Mouse (Mus musculus): ENCODE results near the gene Tgfbr3. TPM values are rescaled to one million over a fixed set of nuclear protein-coding genes. Genes with fewer than 3 reads are reported as not detected.
"Not testable (repeated sequence)": the region's sequence is repeated elsewhere in the genome, so short reads cannot be mapped to it uniquely, and the experiment has no call there.

The Tgfbr3 gene
- polyA plus RNA-seq, 1 experiment from 2014 or later = 4.7 TPM

DNA sequence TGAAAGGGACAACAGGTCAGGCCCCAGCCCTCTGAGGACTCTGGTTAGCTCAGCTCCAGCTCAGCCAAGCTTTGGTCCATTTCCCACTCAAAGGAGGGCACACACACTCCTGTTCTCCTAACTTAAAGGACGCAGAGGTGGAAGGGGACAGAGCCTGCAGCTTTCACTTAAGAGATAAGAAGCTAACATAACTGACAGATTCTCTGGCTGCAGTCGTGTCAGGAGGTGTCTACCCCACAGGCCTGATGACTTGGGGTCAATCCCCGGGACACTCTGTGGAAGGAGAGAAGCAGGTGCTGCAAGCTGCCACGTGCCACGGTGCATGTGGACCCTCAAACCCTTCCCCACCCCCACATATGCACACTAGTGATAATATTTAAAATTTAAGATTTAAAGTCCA lies 65.3 kb downstream of the Tgfbr3 start:
- ATAC-seq (ENCODE audit: low FRiP score, low TSS enrichment) (no peak), DNase-seq (no peak)
- Histone ChIP-seq H3K4me3 (replicated peaks; ENCODE audit: low read depth, low read length) (no peak overlapping the region), H3K9ac (replicated peaks; ENCODE audit: low read length) (no peak overlapping the region), H3K27ac (replicated peaks; ENCODE audit: low read depth, low read length) (no peak overlapping the region), H3K9me3 (ENCODE audit: control insufficient read depth, low read length) (no peaks in the 10 kb centered on the region), H3K4me1 (ENCODE audit: control insufficient read depth, insufficient read depth, low read length) (peaks cover 16% of the 10 kb centered on the region), H3K36me3 (ENCODE audit: control insufficient read depth, insufficient read depth, low read length) (no peaks in the 10 kb centered on the region), H3K27me3 (ENCODE audit: control insufficient read depth, insufficient read depth, low read length) (no peaks in the 10 kb centered on the region), H3K4me2 (ENCODE audit: low read length) (no peak overlapping the region)
- 73% methylated on average over 5 of the region's 5 CpGs for WGBS

DNA sequence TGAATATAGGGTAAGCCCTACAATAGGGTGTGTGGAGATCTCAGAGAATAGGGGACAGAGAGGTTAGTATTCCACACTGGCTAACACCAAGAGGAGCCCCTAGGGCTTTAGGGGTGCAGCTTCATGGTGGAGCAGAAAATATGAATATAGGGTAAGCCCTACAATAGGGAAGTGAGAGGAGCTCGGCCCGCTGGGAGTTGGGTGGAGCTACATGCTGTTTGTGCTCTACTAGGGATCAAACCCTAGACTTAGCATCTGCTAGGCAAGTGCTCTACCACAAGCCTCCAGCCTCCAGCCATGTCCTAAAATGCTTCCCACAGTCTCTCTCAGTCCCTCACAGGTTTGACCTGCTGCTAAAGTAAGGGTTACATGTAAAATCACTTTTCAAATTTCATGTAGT lies 65.9 kb downstream of the Tgfbr3 start:
- H3K9ac ChIP-seq (replicated peaks; ENCODE audit: low read length); H3K36me3 ChIP-seq (ENCODE audit: control insufficient read depth, insufficient read depth, low read length); H3K27me3 ChIP-seq (ENCODE audit: control insufficient read depth, insufficient read depth, low read length); H3K4me3 ChIP-seq (replicated peaks; ENCODE audit: low read depth, low read length); DNase-seq; H3K9me3 ChIP-seq (ENCODE audit: control insufficient read depth, low read length); ATAC-seq (ENCODE audit: low FRiP score, low TSS enrichment); H3K4me2 ChIP-seq (ENCODE audit: low read length); H3K27ac ChIP-seq (replicated peaks; ENCODE audit: low read depth, low read length): not testable (repeated sequence)
- H3K4me1 ChIP-seq (ENCODE audit: control insufficient read depth, insufficient read depth, low read length) = peaks cover 16% of the 10 kb centered on the region
- WGBS = 87% methylated on average over 2 of the region's 2 CpGs

DNA sequence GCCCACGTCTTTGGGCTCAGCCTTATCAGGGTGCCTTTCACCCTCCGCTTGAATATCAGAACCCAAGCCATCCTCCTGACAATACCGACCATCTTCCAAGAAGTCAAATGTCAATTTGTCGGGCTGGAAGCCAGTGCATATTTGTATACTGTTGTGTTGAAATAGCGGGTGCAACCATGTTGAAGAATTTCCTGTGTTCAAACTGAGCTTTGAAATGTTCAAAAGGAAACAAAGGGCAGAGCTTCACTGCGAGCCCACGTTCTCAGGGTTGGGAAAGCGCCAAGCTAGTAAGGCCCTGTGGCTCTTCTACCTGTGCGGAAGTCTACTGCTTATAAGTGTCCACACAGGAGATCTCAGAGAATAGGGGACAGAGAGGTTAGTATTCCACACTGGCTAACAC lies 66.4 kb downstream of the Tgfbr3 start:
- H3K4me2 ChIP-seq (ENCODE audit: low read length) = no peak overlapping the region
- no peak for ATAC-seq (ENCODE audit: low FRiP score, low TSS enrichment)
- H3K27me3 ChIP-seq (ENCODE audit: control insufficient read depth, insufficient read depth, low read length) = no peaks in the 10 kb centered on the region
- H3K9me3 ChIP-seq (ENCODE audit: control insufficient read depth, low read length) = no peaks in the 10 kb centered on the region
- H3K4me3 ChIP-seq (replicated peaks; ENCODE audit: low read depth, low read length) = no peak overlapping the region
- no peak overlapping the region for H3K27ac ChIP-seq (replicated peaks; ENCODE audit: low read depth, low read length)
- peaks cover 16% of the 10 kb centered on the region for H3K4me1 ChIP-seq (ENCODE audit: control insufficient read depth, insufficient read depth, low read length)
- H3K9ac ChIP-seq (replicated peaks; ENCODE audit: low read length) = no peak overlapping the region
- WGBS = 86% methylated on average over 9 of the region's 9 CpGs
- no peak for DNase-seq
- H3K36me3 ChIP-seq (ENCODE audit: control insufficient read depth, insufficient read depth, low read length) = no peaks in the 10 kb centered on the region

DNA sequence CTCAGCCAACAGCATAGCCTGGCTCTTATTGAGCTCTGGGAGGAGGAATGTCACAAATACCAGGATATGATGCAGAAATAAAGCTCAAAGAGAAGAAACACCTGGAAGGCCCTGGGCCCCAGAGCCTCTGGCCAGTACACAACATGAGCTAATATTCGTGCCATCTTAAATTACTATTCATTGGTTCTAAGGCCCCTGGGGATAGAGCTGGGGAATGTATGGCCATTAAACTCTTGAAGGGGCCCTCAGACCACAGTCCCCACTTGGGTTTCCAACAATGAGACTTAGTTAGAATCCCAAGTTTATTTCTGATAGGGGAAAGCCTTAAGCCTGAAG lies 66.8 kb downstream of the Tgfbr3 start:
- Histone ChIP-seq H3K27ac (replicated peaks; ENCODE audit: low read depth, low read length) (no peak overlapping the region; the same call in 1 of the 2 replicates), H3K4me2 (ENCODE audit: low read length) (no peak overlapping the region)
- ATAC-seq (ENCODE audit: low FRiP score, low TSS enrichment) = no peak

DNA sequence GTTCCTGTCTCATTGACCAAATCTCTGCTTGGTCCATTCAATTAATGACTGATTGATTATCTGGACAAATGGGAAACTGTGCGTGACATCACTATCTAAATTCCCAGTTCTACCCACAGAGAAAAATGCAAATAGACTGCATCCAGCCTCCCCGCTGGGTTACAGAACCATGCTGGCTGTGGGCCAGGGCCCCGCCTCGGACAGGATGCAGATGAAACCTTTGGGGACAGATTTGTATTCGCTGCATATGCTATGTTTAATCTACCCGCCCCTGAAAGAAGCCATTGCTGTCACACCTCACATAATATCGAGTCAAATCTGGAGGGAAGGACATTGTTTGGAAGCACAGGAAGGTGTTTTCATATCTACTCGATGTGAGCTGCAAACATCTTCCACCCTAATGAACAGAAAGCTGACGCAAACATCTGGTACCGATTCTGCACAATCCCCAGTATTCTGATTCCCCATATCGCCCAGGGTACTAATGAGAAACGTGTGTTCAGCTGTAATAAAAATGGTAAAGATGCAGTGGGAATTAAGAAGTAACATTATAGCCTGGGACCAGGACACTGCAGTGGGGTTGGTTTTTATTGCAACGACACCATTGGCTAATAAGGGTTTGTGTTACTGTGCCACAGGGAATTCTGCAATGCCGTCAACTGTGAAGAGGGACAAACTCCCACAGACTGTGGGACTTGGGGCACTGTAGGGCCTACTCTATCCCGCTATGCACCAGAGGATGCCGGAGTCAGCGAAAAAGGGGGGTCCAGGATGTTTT lies 67.3 kb downstream of the Tgfbr3 start:
- H3K4me2 ChIP-seq (ENCODE audit: low read length) = no peak overlapping the region
- H3K9ac ChIP-seq (replicated peaks; ENCODE audit: low read length) = no peak overlapping the region
- no peak overlapping the region for H3K4me3 ChIP-seq (replicated peaks; ENCODE audit: low read depth, low read length)
- no peaks in the 10 kb centered on the region for H3K36me3 ChIP-seq (ENCODE audit: control insufficient read depth, insufficient read depth, low read length)
- H3K27me3 ChIP-seq (ENCODE audit: control insufficient read depth, insufficient read depth, low read length) = no peaks in the 10 kb centered on the region
- DNase-seq (peak; percentile 77), ATAC-seq (ENCODE audit: low FRiP score, low TSS enrichment) (peak; percentile 43; the same call in 1 of the 2 replicates)
- peak overlapping the region; percentile 46; the same call in 1 of the 2 replicates for H3K27ac ChIP-seq (replicated peaks; ENCODE audit: low read depth, low read length)
- WGBS = 36% methylated on average over 17 of the region's 17 CpGs
- H3K9me3 ChIP-seq (ENCODE audit: control insufficient read depth, low read length) = no peaks in the 10 kb centered on the region
- peaks cover 16% of the 10 kb centered on the region for H3K4me1 ChIP-seq (ENCODE audit: control insufficient read depth, insufficient read depth, low read length)

More for the DNA sequence above, 66.8 kb downstream of the Tgfbr3 start:
- Histone ChIP-seq H3K27me3 (ENCODE audit: control insufficient read depth, insufficient read depth, low read length) (no peaks in the 10 kb centered on the region), H3K9me3 (ENCODE audit: control insufficient read depth, low read length) (no peaks in the 10 kb centered on the region), H3K9ac (replicated peaks; ENCODE audit: low read length) (no peak overlapping the region), H3K36me3 (ENCODE audit: control insufficient read depth, insufficient read depth, low read length) (no peaks in the 10 kb centered on the region), H3K4me3 (replicated peaks; ENCODE audit: low read depth, low read length) (no peak overlapping the region), H3K4me1 (ENCODE audit: control insufficient read depth, insufficient read depth, low read length) (peaks cover 16% of the 10 kb centered on the region)
- DNase-seq = no peak
- WGBS = 75% methylated on average over 1 of the region's 1 CpGs

DNA sequence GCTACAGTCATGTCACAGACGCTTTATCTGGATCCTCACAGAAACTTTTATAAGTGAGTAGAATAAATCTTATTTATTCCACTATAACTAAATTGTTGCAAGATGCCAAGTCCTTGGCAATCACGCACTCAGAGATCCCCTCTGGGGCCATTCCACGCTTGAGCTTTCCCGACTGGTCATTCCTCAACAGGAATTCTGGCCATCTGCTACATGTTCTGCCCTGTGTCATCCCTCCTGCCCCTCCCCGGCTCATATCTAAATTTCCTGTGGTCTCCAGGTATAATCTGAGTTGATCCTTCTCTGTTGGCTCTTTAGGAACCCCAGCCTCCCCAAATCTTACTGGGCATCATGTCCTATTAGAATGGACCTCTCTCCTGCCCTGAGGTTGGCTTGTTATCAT lies 68.5 kb downstream of the Tgfbr3 start:
- Histone ChIP-seq H3K36me3 (ENCODE audit: control insufficient read depth, insufficient read depth, low read length) (no peaks in the 10 kb centered on the region), H3K9me3 (ENCODE audit: control insufficient read depth, low read length) (no peaks in the 10 kb centered on the region), H3K27me3 (ENCODE audit: control insufficient read depth, insufficient read depth, low read length) (no peaks in the 10 kb centered on the region), H3K4me2 (ENCODE audit: low read length) (no peak overlapping the region), H3K4me1 (ENCODE audit: control insufficient read depth, insufficient read depth, low read length) (peaks cover 16% of the 10 kb centered on the region), H3K9ac (replicated peaks; ENCODE audit: low read length) (no peak overlapping the region), H3K27ac (replicated peaks; ENCODE audit: low read depth, low read length) (no peak overlapping the region), H3K4me3 (replicated peaks; ENCODE audit: low read depth, low read length) (no peak overlapping the region)
- WGBS = 74% methylated on average over 5 of the region's 5 CpGs
- ATAC-seq (ENCODE audit: low FRiP score, low TSS enrichment) (no peak), DNase-seq (no peak)

DNA sequence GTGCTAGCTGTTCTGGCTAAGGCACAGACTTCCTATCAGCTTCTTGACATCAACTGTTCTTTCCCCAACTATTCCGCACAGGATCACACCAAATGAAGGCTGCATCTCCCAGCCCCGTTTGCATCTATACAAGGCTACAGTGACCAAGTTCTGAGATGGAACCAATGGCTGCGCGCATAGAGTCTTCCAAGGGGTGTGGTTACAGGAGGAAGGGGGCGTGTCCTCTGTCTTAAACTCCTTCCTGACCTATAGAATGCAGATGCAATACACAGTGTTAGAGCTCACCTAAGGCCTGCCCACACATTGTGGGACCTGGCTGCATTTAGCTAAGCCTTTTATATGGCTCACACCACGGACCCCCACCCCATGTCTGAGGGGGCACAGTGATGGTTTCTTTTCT lies 69.5 kb downstream of the Tgfbr3 start:
- Histone ChIP-seq H3K4me1 (ENCODE audit: control insufficient read depth, insufficient read depth, low read length) (peaks cover 16% of the 10 kb centered on the region), H3K36me3 (ENCODE audit: control insufficient read depth, insufficient read depth, low read length) (no peaks in the 10 kb centered on the region), H3K27ac (replicated peaks; ENCODE audit: low read depth, low read length) (no peak overlapping the region), H3K4me2 (ENCODE audit: low read length) (no peak overlapping the region), H3K4me3 (replicated peaks; ENCODE audit: low read depth, low read length) (no peak overlapping the region), H3K9me3 (ENCODE audit: control insufficient read depth, low read length) (no peaks in the 10 kb centered on the region), H3K9ac (replicated peaks; ENCODE audit: low read length) (no peak overlapping the region), H3K27me3 (ENCODE audit: control insufficient read depth, insufficient read depth, low read length) (no peaks in the 10 kb centered on the region)
- 74% methylated on average over 6 of the region's 6 CpGs for WGBS
- DNase-seq (no peak), ATAC-seq (ENCODE audit: low FRiP score, low TSS enrichment) (no peak)

DNA sequence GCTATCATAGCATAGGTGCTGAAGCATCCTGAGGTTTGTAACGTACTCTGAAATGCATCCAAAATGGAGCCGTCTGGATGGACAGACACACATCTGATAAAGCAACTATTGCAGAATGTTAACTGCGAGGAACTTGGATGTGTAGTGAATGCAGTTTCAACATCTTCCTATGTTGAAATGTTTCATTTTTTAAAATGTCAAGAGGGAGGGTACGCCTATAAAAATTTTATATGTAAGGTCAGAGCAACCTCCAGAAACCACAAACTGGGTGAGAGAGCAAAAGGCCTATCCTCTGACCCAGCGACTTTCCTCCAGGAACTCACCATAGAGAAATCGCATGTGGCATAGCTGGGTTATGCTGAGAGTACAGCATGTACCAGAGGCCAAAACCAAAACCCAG lies 70.1 kb downstream of the Tgfbr3 start:
- Histone ChIP-seq H3K4me1 (ENCODE audit: control insufficient read depth, insufficient read depth, low read length) (peaks cover 16% of the 10 kb centered on the region), H3K9me3 (ENCODE audit: control insufficient read depth, low read length) (no peaks in the 10 kb centered on the region), H3K27me3 (ENCODE audit: control insufficient read depth, insufficient read depth, low read length) (no peaks in the 10 kb centered on the region), H3K4me3 (replicated peaks; ENCODE audit: low read depth, low read length) (no peak overlapping the region), H3K4me2 (ENCODE audit: low read length) (no peak overlapping the region), H3K9ac (replicated peaks; ENCODE audit: low read length) (no peak overlapping the region), H3K27ac (replicated peaks; ENCODE audit: low read depth, low read length) (no peak overlapping the region), H3K36me3 (ENCODE audit: control insufficient read depth, insufficient read depth, low read length) (no peaks in the 10 kb centered on the region)
- whole genome bisulfite sequencing = 93% methylated on average over 6 of the region's 6 CpGs
- no peak for DNase-seq
- ATAC-seq (ENCODE audit: low FRiP score, low TSS enrichment) = no peak

DNA sequence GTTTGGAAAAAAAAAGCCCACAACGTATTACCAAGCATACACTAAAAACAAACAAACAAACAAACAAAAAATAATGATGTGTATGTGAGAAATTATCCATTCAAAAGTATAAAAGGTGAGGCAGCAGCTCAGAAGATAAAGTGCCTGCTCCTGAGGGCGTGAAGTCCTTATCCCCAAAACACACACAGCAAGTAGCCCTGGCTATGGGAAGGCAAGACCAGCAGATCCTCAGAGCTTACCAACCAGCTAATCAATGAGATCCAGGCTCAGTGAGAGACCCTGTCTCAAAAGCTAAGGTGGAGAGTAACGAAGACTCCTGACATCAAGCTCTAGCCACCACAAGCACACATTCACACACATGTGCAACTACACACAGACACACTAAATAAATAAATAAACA lies 70.8 kb downstream of the Tgfbr3 start:
- H3K36me3 ChIP-seq (ENCODE audit: control insufficient read depth, insufficient read depth, low read length) = no peaks in the 10 kb centered on the region
- H3K9me3 ChIP-seq (ENCODE audit: control insufficient read depth, low read length) = no peaks in the 10 kb centered on the region
- H3K9ac ChIP-seq (replicated peaks; ENCODE audit: low read length) = no peak overlapping the region

More for the DNA sequence above, 70.8 kb downstream of the Tgfbr3 start:
- ATAC-seq (ENCODE audit: low FRiP score, low TSS enrichment) (no peak), DNase-seq (no peak)
- Histone ChIP-seq H3K4me1 (ENCODE audit: control insufficient read depth, insufficient read depth, low read length) (peaks cover 16% of the 10 kb centered on the region), H3K27ac (replicated peaks; ENCODE audit: low read depth, low read length) (no peak overlapping the region), H3K4me3 (replicated peaks; ENCODE audit: low read depth, low read length) (no peak overlapping the region), H3K4me2 (ENCODE audit: low read length) (no peak overlapping the region), H3K27me3 (ENCODE audit: control insufficient read depth, insufficient read depth, low read length) (no peaks in the 10 kb centered on the region)
- WGBS = 85% methylated on average over 3 of the region's 3 CpGs

All from midbrain, embryonic 14.5 days (tissue).